Mouse (Mus musculus) cerebellum, adult (tissue): ENCODE measurements at regions not wholly inside any gene's neighbourhood (a gene's known extent, or its start where the extent isn't known, plus 50 kb on each side); places are given as distances from the start of the nearest gene placed in this dataset.
"Not testable (repeated sequence)": the region's sequence is repeated elsewhere in the genome, so short reads cannot be mapped to it uniquely, and the experiment has no call there.

Experiments
- ATAC-seq: cut with Nextera tagmentation; 2 replicates; pipeline ENCODE4 v1.9.2; 2017; ENCODE audit warnings: mild to moderate bottlenecking, moderate library complexity, mixed read lengths; ENCODE audit not compliant: insufficient number of reproducible peaks, low FRiP score, low TSS enrichment

GRCm38 (mm10) chr17:9066633-9067032 lies 78.5 kb downstream of the 1700010I14Rik start:
- ATAC-seq = not testable (repeated sequence)

GRCm38 (mm10) chr17:9068859-9069602 lies 80.9 kb downstream of the 1700010I14Rik start:
- no peak for ATAC-seq

- no peak for ATAC-seq
These were observed 95.5 kb downstream of the 1700010I14Rik start for GRCm38 (mm10) chr17:9083629-9084028.

- no peak for ATAC-seq
These were observed 139.7 kb downstream of the 1700010I14Rik start for GRCm38 (mm10) chr17:9127866-9128265.

- no peak for ATAC-seq
These were observed 157.6 kb downstream of the 1700010I14Rik start for GRCm38 (mm10) chr17:9145605-9146223.

- ATAC-seq = no peak
These were observed 162.5 kb downstream of the 1700010I14Rik start for GRCm38 (mm10) chr17:9150654-9151053.

GRCm38 (mm10) chr17:9162148-9162547 lies 174.0 kb downstream of the 1700010I14Rik start:
- ATAC-seq = no peak

GRCm38 (mm10) chr17:9162676-9163075 lies 174.5 kb downstream of the 1700010I14Rik start:
- ATAC-seq = no peak

GRCm38 (mm10) chr17:9163285-9163684 lies 175.2 kb downstream of the 1700010I14Rik start:
- ATAC-seq = no peak

GRCm38 (mm10) chr17:9164501-9164900 lies 176.4 kb downstream of the 1700010I14Rik start:
- ATAC-seq = no peak

GRCm38 (mm10) chr17:9167161-9167560 lies 179.0 kb downstream of the 1700010I14Rik start:
- peak; percentile 65 for ATAC-seq

GRCm38 (mm10) chr17:9167571-9168201 lies 179.6 kb downstream of the 1700010I14Rik start:
- peak; percentile 23; the same call in 1 of the 2 replicates for ATAC-seq

GRCm38 (mm10) chr17:9168411-9168810 lies 180.3 kb downstream of the 1700010I14Rik start:
- ATAC-seq = peak; percentile 74

- ATAC-seq = no peak
These were observed 181.2 kb downstream of the 1700010I14Rik start for GRCm38 (mm10) chr17:9169371-9169770.

GRCm38 (mm10) chr17:9197160-9197559 lies 209.0 kb downstream of the 1700010I14Rik start:
- ATAC-seq = no peak

- ATAC-seq = no peak
These were observed 212.3 kb downstream of the 1700010I14Rik start for GRCm38 (mm10) chr17:9200386-9200785.

GRCm38 (mm10) chr17:9202496-9202895 lies 214.4 kb downstream of the 1700010I14Rik start:
- no peak for ATAC-seq

- ATAC-seq = no peak
These were observed 211.2 kb upstream of the Gm17728 start for GRCm38 (mm10) chr17:9210626-9211025.

- ATAC-seq = no peak
These were observed 198.8 kb upstream of the Gm17728 start for GRCm38 (mm10) chr17:9223097-9223496.

GRCm38 (mm10) chr17:9227872-9228575 lies 193.8 kb upstream of the Gm17728 start:
- ATAC-seq = no peak

GRCm38 (mm10) chr17:9235141-9235571 lies 186.7 kb upstream of the Gm17728 start:
- peak; percentile 45 for ATAC-seq
